8 mouse cellular contexts compared by ENCODE assay signal in the genomic region with DNA sequence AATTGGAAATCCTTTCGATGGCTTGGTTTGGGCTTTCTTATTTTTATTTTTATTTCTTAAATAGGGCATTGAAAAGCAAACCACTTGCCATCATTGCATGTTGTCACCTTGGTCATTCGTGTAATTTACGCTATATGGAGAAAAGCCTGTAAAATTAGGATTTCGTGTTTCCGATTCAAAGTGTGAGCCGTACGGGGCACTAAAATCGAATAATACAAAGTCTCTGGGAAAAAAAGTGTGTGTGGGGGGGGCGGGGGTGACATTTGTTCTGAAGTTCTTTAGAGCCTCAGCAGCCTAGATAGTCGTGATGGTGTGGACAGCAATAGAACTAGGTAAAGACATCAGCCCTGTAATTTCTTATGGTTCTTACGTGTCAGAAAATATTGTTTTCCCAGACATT. TPM values are rescaled to one million over a fixed set of nuclear protein-coding genes. Genes with fewer than 3 reads are reported as not detected.
DNase-seq lines count a peak whose midpoint lies in the region; ATAC-seq lines count a peak whose summit lies in the region.

No protein-coding gene starts in this region.

- DNase-seq in kidney, postnatal 25 days: no peak
- DNase-seq in neural tube, embryonic 10.5 days (ENCODE audit: extremely low spot score, low spot score): peak; percentile 27
- no peak for DNase-seq in layer of hippocampus, adult 11-12 months (ENCODE audit: low spot score)
- no peak for DNase-seq in testis, postnatal 14 days (ENCODE audit: low spot score)
- DNase-seq in gastrocnemius, postnatal 36 days: no peak

- peaks cover 3% of the 10 kb centered on the region; the same call in 1 of the 2 replicates for H3K9me3 ChIP-seq in kidney, embryonic 16.5 days (ENCODE audit: low read length)
- peaks cover 3% of the 10 kb centered on the region; the same call in 1 of the 2 replicates for H3K9me3 ChIP-seq in embryonic facial prominence, embryonic 12.5 days
- H3K9me3 ChIP-seq in intestine, embryonic 15.5 days: no peaks in the 10 kb centered on the region

- intact Hi-C loops in gastrocnemius, postnatal 36 days (cut with DNase I): loop anchor here (5.0 kb wide), 2 partner anchors 71 to 104 kb away; no protein-coding TSS in a partner anchor

- H3K27ac ChIP-seq in kidney, embryonic 16.5 days (ENCODE audit: low read length): peak overlapping the region; percentile 96
- H3K27ac ChIP-seq in embryonic facial prominence, embryonic 12.5 days: peak overlapping the region; percentile 92
- peak overlapping the region; percentile 94 for H3K27ac ChIP-seq in intestine, embryonic 15.5 days

- H3K36me3 ChIP-seq in kidney, embryonic 16.5 days (ENCODE audit: insufficient read depth, low read length): peaks cover 4% of the 10 kb centered on the region; the same call in 1 of the 2 replicates
- no peaks in the 10 kb centered on the region for H3K36me3 ChIP-seq in embryonic facial prominence, embryonic 12.5 days
- no peaks in the 10 kb centered on the region for H3K36me3 ChIP-seq in intestine, embryonic 15.5 days

- peak overlapping the region; percentile 59 for H3K4me2 ChIP-seq in kidney, embryonic 16.5 days (replicated peaks; ENCODE audit: low read depth, low read length)
- peak overlapping the region; percentile 66 for H3K4me2 ChIP-seq in embryonic facial prominence, embryonic 12.5 days (replicated peaks)
- H3K4me2 ChIP-seq in intestine, embryonic 15.5 days (replicated peaks): peak overlapping the region; percentile 83

- H3K4me3 ChIP-seq in kidney, embryonic 16.5 days (ENCODE audit: low read length): peak overlapping the region; percentile 86
- H3K4me3 ChIP-seq in embryonic facial prominence, embryonic 12.5 days: peak overlapping the region; percentile 75
- peak overlapping the region; percentile 84 for H3K4me3 ChIP-seq in intestine, embryonic 15.5 days (replicated peaks)

- ATAC-seq in kidney, embryonic 16.5 days (ENCODE audit: low FRiP score, low TSS enrichment): no peak
- no peak for ATAC-seq in embryonic facial prominence, embryonic 12.5 days (ENCODE audit: insufficient number of reproducible peaks, insufficient read depth, low FRiP score, low TSS enrichment)
- no peak for ATAC-seq in intestine, embryonic 15.5 days

- peak overlapping the region; percentile 97 for H3K9ac ChIP-seq in kidney, embryonic 16.5 days (replicated peaks; ENCODE audit: low read length)
- H3K9ac ChIP-seq in embryonic facial prominence, embryonic 12.5 days: peak overlapping the region; percentile 88
- H3K9ac ChIP-seq in intestine, embryonic 15.5 days: peak overlapping the region; percentile 94

- no peaks in the 10 kb centered on the region for H3K27me3 ChIP-seq in kidney, embryonic 16.5 days (ENCODE audit: insufficient read depth, low read length)
- H3K27me3 ChIP-seq in embryonic facial prominence, embryonic 12.5 days: no peaks in the 10 kb centered on the region
- H3K27me3 ChIP-seq in intestine, embryonic 15.5 days (replicated peaks): no peaks in the 10 kb centered on the region

- WGBS in kidney, embryonic 16.5 days: 25% methylated on average over 11 of the region's 11 CpGs
- WGBS in embryonic facial prominence, embryonic 12.5 days: 56% methylated on average over 11 of the region's 11 CpGs
- 49% methylated on average over 11 of the region's 11 CpGs for WGBS in intestine, embryonic 15.5 days

- no peaks in the 10 kb centered on the region for H3K4me1 ChIP-seq in kidney, embryonic 16.5 days (ENCODE audit: insufficient read depth, low read length)
- no peaks in the 10 kb centered on the region for H3K4me1 ChIP-seq in embryonic facial prominence, embryonic 12.5 days
- H3K4me1 ChIP-seq in intestine, embryonic 15.5 days (replicated peaks): no peaks in the 10 kb centered on the region

RNA-seq across cellular contexts. Expression of a gene that starts 1.2 kb away (rescaled TPM):
- polyA plus RNA-seq in kidney, embryonic 16.5 days (2015; fragmentation: Nextera tagmentation; extraction: Ambion mirVana): 16.1 and 16.5 TPM in 2 replicates
- polyA plus RNA-seq in embryonic facial prominence, embryonic 12.5 days (2016; fragmentation: Nextera tagmentation; extraction: Ambion mirVana): 13.5 and 14.7 TPM in 2 replicates
- polyA plus RNA-seq in intestine, embryonic 15.5 days (2015; fragmentation: Nextera tagmentation; extraction: Ambion mirVana): 11.0 and 12.0 TPM in 2 replicates
- total RNA-seq in gastrocnemius, postnatal 36 days (2021): 1 to 10 TPM; 1.3 to 2.3 TPM
